Mouse (Mus musculus) liver, embryonic 14.5 days (tissue): ENCODE results near the gene Myb. TPM values are rescaled to one million over a fixed set of nuclear protein-coding genes. Genes with fewer than 3 reads are reported as not detected.

ENCODE experiments used
- ATAC-seq: fragments of 200-750 bp; cut with Nextera tagmentation; 2 replicates; pipeline ENCODE4 v1.8.0; 2017; ENCODE audit warnings: moderate number of reproducible peaks, mild to moderate bottlenecking, moderate library complexity; ENCODE audit not compliant: insufficient read depth
- DNase-seq, 3 experiments: peaks; one replicate each; pipeline ENCODE4 v3.0.0-alpha.2; 2012 to 2013; ENCODE audit warnings: low read depth in 3 of 3, low spot score in 3 of 3
- H3K27ac ChIP-seq: fragments of 300-500 bp; sonication (generic); 2 replicates; pipeline ENCODE4 v1.5.1; 2014; ENCODE audit warnings: moderate library complexity, mild to moderate bottlenecking, control low read depth, inconsistent platforms
- H3K27me3 ChIP-seq: fragments of 300-500 bp; sonication (generic); 2 replicates; pipeline ENCODE4 v1.6.1; 2014; ENCODE audit warnings: mild to moderate bottlenecking, low read length, moderate library complexity; ENCODE audit not compliant: control insufficient read depth, insufficient read depth
- H3K36me3 ChIP-seq: fragments of 300-500 bp; sonication (generic); replicated peaks from 2 replicates; pipeline ENCODE4 v1.6.1; 2014; ENCODE audit warnings: low read depth; ENCODE audit not compliant: control insufficient read depth, insufficient read depth
- H3K4me1 ChIP-seq, 2 experiments: fragments of 200-500 bp in 1 of 2; fragments of 300-500 bp in 1 of 2; sonication (generic) in 1 of 2; replicated peaks; 2 replicates each; pipeline ENCODE4 v1.6.1; 2012 to 2014; ENCODE audit warnings: antibody characterized with exemption in 1 of 2, inconsistent platforms in 1 of 2, low read length in 1 of 2; ENCODE audit not compliant: control insufficient read depth in 2 of 2, insufficient read depth in 2 of 2
- H3K4me2 ChIP-seq: fragments of 300-500 bp; sonication (generic); 2 replicates; pipeline ENCODE4 v1.6.1; 2014; ENCODE audit warnings: low read depth, mild to moderate bottlenecking, control low read depth, moderate library complexity
- H3K4me3 ChIP-seq, 2 experiments: fragments of 200-500 bp in 1 of 2; fragments of 300-500 bp in 1 of 2; sonication (generic) in 1 of 2; 2 replicates each; pipeline ENCODE4 v1.5.1; 2012 to 2014; ENCODE audit warnings: low read depth in 2 of 2, low read length in 2 of 2, mild to moderate bottlenecking in 2 of 2, control low read depth in 1 of 2, inconsistent platforms in 1 of 2, moderate library complexity in 1 of 2; ENCODE audit not compliant: insufficient read depth in 1 of 2
- H3K9ac ChIP-seq: fragments of 300-500 bp; sonication (generic); replicated peaks from 2 replicates; pipeline ENCODE4 v1.6.1; 2014; ENCODE audit warnings: mild to moderate bottlenecking, control low read depth, moderate library complexity
- H3K9me3 ChIP-seq: fragments of 300-500 bp; sonication (generic); 2 replicates; pipeline ENCODE4 v1.6.1; 2016; ENCODE audit warnings: low read length, mixed read lengths; ENCODE audit not compliant: control insufficient read depth
- CTCF ChIP-seq: IDR thresholded peaks from 2 replicates; pipeline ENCODE4 v1.5.1; 2016; ENCODE audit warnings: antibody characterized with exemption, low read depth, control low read depth
- EP300 ChIP-seq: IDR thresholded peaks from 2 replicates; pipeline ENCODE4 v1.6.1; 2016; ENCODE audit warnings: antibody characterized with exemption, low read depth
- WGBS: fragments of 180-500 bp; shearing (Covaris S2); extraction: QIAGEN DNeasy Blood & Tissue Kit; methylation state at CpG from one replicate; pipeline ENCODE4 v1.1.7; 2014; ENCODE audit not compliant: insufficient replicate concordance; 5-methylcytosine and 5-hydroxymethylcytosine counted together
- polyA plus RNA-seq, 2 experiments: library from polyadenylated mRNA; depleted of rRNA in 1 of 2; stranded (reverse) in 1 of 2; unstranded in 1 of 2; fragments of >200 nt; fragmentation: Nextera tagmentation in 1 of 2; extraction: Ambion mirVana in 1 of 2; gene quantifications; 2 replicates each; pipeline versions ENCODE4 v1.2.1 to v1.2.3; 2012 to 2014

Gene Myb
- polyA plus RNA-seq, 2 experiments: 11.7 to 16.9 TPM

- no peak for TF ChIP-seq EP300
- no peak for TF ChIP-seq CTCF
- no peak overlapping the region for H3K27ac ChIP-seq
- no peaks in the 10 kb centered on the region for H3K27me3 ChIP-seq
- H3K4me3 ChIP-seq: no peak overlapping the region
- no peaks in the 10 kb centered on the region for H3K36me3 ChIP-seq
- ATAC-seq (no peak), DNase-seq (no peak)
- no peak overlapping the region for H3K4me2 ChIP-seq
- peaks cover 8 to 13% of the 10 kb centered on the region in 2 experiments; a peak in 3 of 4 replicates for H3K4me1 ChIP-seq
- no peaks in the 10 kb centered on the region for H3K9me3 ChIP-seq
- WGBS: 75% methylated on average over 3 of the region's 3 CpGs
- no peak overlapping the region for H3K9ac ChIP-seq
Measured at GRCm38 (mm10) chr10:21203461-21203860, 42.7 kb upstream of the Myb start.

DNA sequence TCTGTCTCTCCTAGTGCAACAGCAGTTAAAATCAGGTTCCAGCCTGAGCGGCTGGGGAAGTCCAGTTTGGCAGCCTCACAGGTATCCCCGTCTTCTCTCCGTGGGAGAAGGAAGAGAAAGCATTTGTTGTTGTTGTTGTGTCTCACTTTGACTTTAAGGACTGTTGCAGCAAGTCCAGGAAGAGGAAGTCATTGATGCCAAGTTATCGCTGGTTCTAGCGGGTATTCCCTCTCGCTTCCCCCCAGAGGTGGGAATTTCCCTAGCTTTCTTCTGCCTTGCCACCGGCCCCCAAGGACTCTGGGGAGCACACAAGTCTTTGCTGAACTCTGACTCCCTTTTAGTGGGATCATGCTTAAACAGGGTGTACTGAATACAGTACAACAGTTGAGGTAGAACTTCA is 40.0 kb upstream of the Myb start:
- 64% methylated on average over 7 of the region's 7 CpGs for WGBS
- Histone ChIP-seq H3K36me3 (no peaks in the 10 kb centered on the region), H3K9ac (no peak overlapping the region), H3K4me3 (no peak overlapping the region), H3K27me3 (no peaks in the 10 kb centered on the region), H3K27ac (no peak overlapping the region), H3K4me1 (peaks cover 25 to 29% of the 10 kb centered on the region in 2 experiments), H3K4me2 (no peak overlapping the region), H3K9me3 (no peaks in the 10 kb centered on the region)
- ATAC-seq: no peak
- TF ChIP-seq CTCF (no peak), EP300 (no peak)
- no peak for DNase-seq

DNA sequence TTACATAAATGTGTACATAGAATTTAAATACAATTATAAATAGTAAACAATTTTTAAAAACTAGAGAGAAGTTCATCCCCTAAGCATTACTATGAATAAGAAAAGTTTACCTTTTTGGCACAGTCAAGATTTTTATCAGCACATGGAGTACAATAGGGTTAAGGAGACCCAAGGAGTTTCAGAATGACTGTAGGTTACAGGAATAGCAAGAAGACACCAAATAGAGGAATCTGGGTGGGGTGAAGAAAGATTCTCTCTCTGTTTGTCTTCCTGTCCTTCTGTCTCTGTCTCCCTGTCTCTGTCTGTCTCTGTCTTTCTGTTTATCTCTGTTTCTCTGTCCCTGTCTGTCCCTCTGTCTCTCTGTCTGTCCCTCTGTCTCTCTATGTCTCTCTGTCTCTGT is 39.5 kb upstream of the Myb start:
- no peaks in the 10 kb centered on the region for H3K9me3 ChIP-seq
- no peak overlapping the region for H3K27ac ChIP-seq
- no peak overlapping the region for H3K4me3 ChIP-seq
- no peak for TF ChIP-seq EP300
- no peak for TF ChIP-seq CTCF
- H3K9ac ChIP-seq: no peak overlapping the region
- H3K4me2 ChIP-seq: no peak overlapping the region
- no peak for DNase-seq
- H3K4me1 ChIP-seq: peaks cover 28 to 30% of the 10 kb centered on the region in 2 experiments
- H3K36me3 ChIP-seq: no peaks in the 10 kb centered on the region
- ATAC-seq: no peak
- H3K27me3 ChIP-seq: no peaks in the 10 kb centered on the region

- 0 out of 4 replicates have a peak overlapping the region, but pooled peaks of 1 of the 2 experiments have one; percentile 11 for H3K4me3 ChIP-seq
- no peaks in the 10 kb centered on the region for H3K27me3 ChIP-seq
- WGBS: 11% methylated on average over 8 of the region's 8 CpGs
- H3K9me3 ChIP-seq: no peaks in the 10 kb centered on the region
- H3K36me3 ChIP-seq: no peaks in the 10 kb centered on the region
- peak overlapping the region; percentile 74 for H3K4me2 ChIP-seq
- H3K4me1 ChIP-seq: peaks cover 34 to 38% of the 10 kb centered on the region in 2 experiments
- ATAC-seq (peak; percentile 99), DNase-seq (peak; percentile 81 to 85 (median 81))
- peak overlapping the region; percentile 93 for H3K27ac ChIP-seq
- peak overlapping the region; percentile 74 for H3K9ac ChIP-seq
- TF ChIP-seq EP300 (peak; percentile 96), CTCF (peak; percentile 49)
Measured at GRCm38 (mm10) chr10:21196646-21197116, 35.9 kb upstream of the Myb start.

- Histone ChIP-seq H3K36me3 (no peaks in the 10 kb centered on the region), H3K9me3 (no peaks in the 10 kb centered on the region), H3K4me3 (no peak overlapping the region), H3K4me2 (peak overlapping the region; percentile 74), H3K9ac (no peak overlapping the region), H3K27me3 (no peaks in the 10 kb centered on the region), H3K27ac (peak overlapping the region; percentile 40), H3K4me1 (peaks cover 34 to 38% of the 10 kb centered on the region in 2 experiments)
- DNase-seq (no peak), ATAC-seq (no peak)
- 38% methylated on average over 8 of the region's 8 CpGs for WGBS
- TF ChIP-seq EP300 (no peak), CTCF (no peak)
Measured at GRCm38 (mm10) chr10:21195597-21195996, 34.8 kb upstream of the Myb start.
